Mouse (Mus musculus) hindbrain, embryonic 14.5 days (tissue): ENCODE results near the gene Ttc28. TPM values are rescaled to one million over a fixed set of nuclear protein-coding genes. Genes with fewer than 3 reads are reported as not detected.

ENCODE experiments used
- ATAC-seq: fragments of 200-750 bp; cut with Nextera tagmentation; 2 replicates; pipeline ENCODE4 v1.8.0; 2017; ENCODE audit warnings: moderate number of reproducible peaks, mild to moderate bottlenecking, moderate TSS enrichment, moderate library complexity; ENCODE audit not compliant: low FRiP score
- DNase-seq: peaks from one replicate; pipeline ENCODE4 v3.0.0-alpha.2; 2015; ENCODE audit warnings: low spot score
- H3K27ac ChIP-seq: fragments of 300-500 bp; sonication (generic); 2 replicates; pipeline ENCODE4 v1.5.1; 2014; ENCODE audit warnings: mild to moderate bottlenecking, moderate library complexity
- H3K27me3 ChIP-seq: fragments of 300-500 bp; sonication (generic); 2 replicates; pipeline ENCODE4 v1.6.1; 2014; ENCODE audit warnings: mild to moderate bottlenecking, low read length, mixed read lengths; ENCODE audit not compliant: control insufficient read depth, insufficient read depth
- H3K36me3 ChIP-seq: fragments of 300-500 bp; sonication (generic); replicated peaks from 2 replicates; pipeline ENCODE4 v1.6.1; 2014; ENCODE audit not compliant: control insufficient read depth, insufficient read depth
- H3K4me1 ChIP-seq: fragments of 300-500 bp; sonication (generic); replicated peaks from 2 replicates; pipeline ENCODE4 v1.6.1; 2014; ENCODE audit warnings: antibody characterized with exemption, low read length, mixed read lengths; ENCODE audit not compliant: control insufficient read depth, insufficient read depth
- H3K4me2 ChIP-seq: fragments of 300-500 bp; sonication (generic); replicated peaks from 2 replicates; pipeline ENCODE4 v1.6.1; 2014; ENCODE audit warnings: mild to moderate bottlenecking, moderate library complexity
- H3K4me3 ChIP-seq: fragments of 300-500 bp; sonication (generic); replicated peaks from 2 replicates; pipeline ENCODE4 v1.5.1; 2014; ENCODE audit warnings: mild to moderate bottlenecking, low read length
- H3K9ac ChIP-seq: fragments of 300-500 bp; sonication (generic); 2 replicates; pipeline ENCODE4 v1.6.1; 2014
- H3K9me3 ChIP-seq: fragments of 300-500 bp; sonication (generic); 2 replicates; pipeline ENCODE4 v1.6.1; 2016; ENCODE audit warnings: low read length; ENCODE audit not compliant: control insufficient read depth
- WGBS: fragments of 180-500 bp; shearing (Covaris S2); extraction: QIAGEN DNeasy Blood & Tissue Kit; methylation state at CpG from one replicate; pipeline ENCODE4 v1.1.7; 2014; 5-methylcytosine and 5-hydroxymethylcytosine counted together
- polyA plus RNA-seq: library from polyadenylated mRNA; unstranded; fragments of >200 nt; fragmentation: Nextera tagmentation; extraction: Ambion mirVana; gene quantifications from 2 replicates; pipeline ENCODE4 v1.2.1, GENCODE M21; 2014

Ttc28 gene
- polyA plus RNA-seq, 1 experiment from 2014 or later: 30.0 TPM

- no peak overlapping the region for H3K9ac ChIP-seq
- 61% methylated on average over 11 of the region's 11 CpGs for WGBS
- H3K27me3 ChIP-seq: no peaks in the 10 kb centered on the region
- H3K4me2 ChIP-seq: no peak overlapping the region
- H3K4me3 ChIP-seq: no peak overlapping the region
- no peaks in the 10 kb centered on the region for H3K9me3 ChIP-seq
- peaks cover 19% of the 10 kb centered on the region for H3K36me3 ChIP-seq
- peak overlapping the region; percentile 79 for H3K27ac ChIP-seq
- peaks cover 38% of the 10 kb centered on the region for H3K4me1 ChIP-seq
- ATAC-seq (no peak), DNase-seq (no peak)
Observed at GRCm38 (mm10) chr5:111097233-111098160, 217.9 kb downstream of the Ttc28 start.

GRCm38 (mm10) chr5:111098516-111099274 lies 219.1 kb downstream of the Ttc28 start:
- peaks cover 21% of the 10 kb centered on the region for H3K36me3 ChIP-seq
- H3K27me3 ChIP-seq: no peaks in the 10 kb centered on the region
- ATAC-seq (no peak), DNase-seq (no peak)
- peak overlapping the region; percentile 55 for H3K9ac ChIP-seq
- 17% methylated on average over 7 of the region's 7 CpGs for WGBS
- H3K4me3 ChIP-seq: no peak overlapping the region
- H3K4me2 ChIP-seq: no peak overlapping the region
- H3K4me1 ChIP-seq: peaks cover 38% of the 10 kb centered on the region
- peak overlapping the region; percentile 79 for H3K27ac ChIP-seq
- no peaks in the 10 kb centered on the region for H3K9me3 ChIP-seq

- no peak overlapping the region for H3K4me3 ChIP-seq
Observed at GRCm38 (mm10) chr5:111100585-111100984, 221.0 kb downstream of the Ttc28 start.

GRCm38 (mm10) chr5:111101383-111101932 lies 221.9 kb downstream of the Ttc28 start:
- Histone ChIP-seq H3K9ac (no peak overlapping the region), H3K4me3 (no peak overlapping the region), H3K4me2 (no peak overlapping the region), H3K27ac (no peak overlapping the region), H3K27me3 (no peaks in the 10 kb centered on the region), H3K36me3 (peaks cover 21% of the 10 kb centered on the region), H3K9me3 (no peaks in the 10 kb centered on the region), H3K4me1 (peaks cover 30% of the 10 kb centered on the region)
- DNase-seq: no peak
- 68% methylated on average over 6 of the region's 6 CpGs for WGBS
- no peak for ATAC-seq

More at GRCm38 (mm10) chr5:111100585-111100984, 221.0 kb downstream of the Ttc28 start:
- DNase-seq: no peak
- Histone ChIP-seq H3K36me3 (peaks cover 21% of the 10 kb centered on the region), H3K9me3 (no peaks in the 10 kb centered on the region), H3K27ac (no peak overlapping the region), H3K27me3 (no peaks in the 10 kb centered on the region), H3K4me2 (no peak overlapping the region), H3K9ac (no peak overlapping the region), H3K4me1 (peaks cover 38% of the 10 kb centered on the region)
- 83% methylated on average over 7 of the region's 7 CpGs for WGBS
- ATAC-seq: no peak

GRCm38 (mm10) chr5:111104801-111105200 lies 225.2 kb downstream of the Ttc28 start:
- H3K27ac ChIP-seq: no peak overlapping the region
- DNase-seq: no peak
- H3K4me3 ChIP-seq: no peak overlapping the region
- no peak overlapping the region for H3K4me2 ChIP-seq
- ATAC-seq: no peak
- 85% methylated on average over 7 of the region's 7 CpGs for WGBS
- H3K4me1 ChIP-seq: 0 out of 2 replicates have a peak, but pooled peaks cover 3% of the 10 kb centered on the region
- H3K36me3 ChIP-seq: peaks cover 21% of the 10 kb centered on the region
- H3K27me3 ChIP-seq: no peaks in the 10 kb centered on the region
- no peaks in the 10 kb centered on the region for H3K9me3 ChIP-seq
- H3K9ac ChIP-seq: no peak overlapping the region

- Histone ChIP-seq H3K9ac (no peak overlapping the region), H3K27me3 (no peaks in the 10 kb centered on the region), H3K9me3 (no peaks in the 10 kb centered on the region), H3K36me3 (peaks cover 6% of the 10 kb centered on the region; the same call in 1 of the 2 replicates), H3K4me1 (0 out of 2 replicates have a peak, but pooled peaks cover 6% of the 10 kb centered on the region), H3K4me2 (no peak overlapping the region), H3K27ac (0 out of 2 replicates have a peak overlapping the region, but pooled peaks have one; percentile 17), H3K4me3 (no peak overlapping the region)
- 46% methylated on average over 6 of the region's 6 CpGs for WGBS
- ATAC-seq: no peak
- DNase-seq: no peak
Observed at GRCm38 (mm10) chr5:111111378-111111777, 231.8 kb downstream of the Ttc28 start.

GRCm38 (mm10) chr5:111113183-111113582 lies 233.6 kb downstream of the Ttc28 start:
- H3K27ac ChIP-seq: no peak overlapping the region
- peaks cover 6% of the 10 kb centered on the region; the same call in 1 of the 2 replicates for H3K36me3 ChIP-seq
- H3K9ac ChIP-seq: no peak overlapping the region
- H3K27me3 ChIP-seq: no peaks in the 10 kb centered on the region
- no peak overlapping the region for H3K4me2 ChIP-seq
- H3K9me3 ChIP-seq: no peaks in the 10 kb centered on the region
- WGBS: 85% methylated on average over 7 of the region's 7 CpGs
- 0 out of 2 replicates have a peak, but pooled peaks cover 6% of the 10 kb centered on the region for H3K4me1 ChIP-seq
- ATAC-seq (no peak), DNase-seq (no peak)
- no peak overlapping the region for H3K4me3 ChIP-seq

- H3K9ac ChIP-seq: no peak overlapping the region
- H3K27me3 ChIP-seq: no peaks in the 10 kb centered on the region
- 0 out of 2 replicates have a peak, but pooled peaks cover 6% of the 10 kb centered on the region for H3K4me1 ChIP-seq
- peaks cover 6% of the 10 kb centered on the region; the same call in 1 of the 2 replicates for H3K36me3 ChIP-seq
- ATAC-seq (no peak), DNase-seq (no peak)
- 80% methylated on average over 8 of the region's 8 CpGs for WGBS
- no peaks in the 10 kb centered on the region for H3K9me3 ChIP-seq
- no peak overlapping the region for H3K27ac ChIP-seq
- H3K4me2 ChIP-seq: no peak overlapping the region
- no peak overlapping the region for H3K4me3 ChIP-seq
Observed at GRCm38 (mm10) chr5:111113694-111114375, 234.2 kb downstream of the Ttc28 start.
